Comparison of ENCODE assay signal across 8 mouse cellular contexts in genomic region chr7:45360404-45361125, GRCm38 (mm10). TPM values are rescaled to one million over a fixed set of nuclear protein-coding genes. Genes with fewer than 3 reads are reported as not detected.
DNase-seq lines count a peak whose midpoint lies in the region; ATAC-seq and TF ChIP-seq lines count a peak whose summit lies in the region.

No protein-coding gene starts in this region.

- H3K9ac ChIP-seq in intestine, embryonic 14.5 days (ENCODE audit: low read length) = no peak overlapping the region
- H3K9ac ChIP-seq in intestine, postnatal 0 days (ENCODE audit: low read depth, low read length) = no peak overlapping the region
- H3K9ac ChIP-seq in MEL (ENCODE audit: control insufficient read depth, low read depth, low read length, poor library complexity, severe bottlenecking) = no peak overlapping the region
- H3K9ac ChIP-seq in forebrain, embryonic 14.5 days (ENCODE audit: low read length) = no peak overlapping the region
- no peak overlapping the region for H3K9ac ChIP-seq in liver, embryonic 13.5 days

- 53% methylated on average over 18 of the region's 18 CpGs for WGBS in intestine, embryonic 14.5 days
- 50% methylated on average over 18 of the region's 18 CpGs for WGBS in intestine, postnatal 0 days
- WGBS in forebrain, embryonic 14.5 days = 59% methylated on average over 18 of the region's 18 CpGs
- 35% methylated on average over 18 of the region's 18 CpGs for WGBS in liver, embryonic 13.5 days (ENCODE audit: insufficient replicate concordance)

- peak overlapping the region; percentile 48 for H3K4me3 ChIP-seq in intestine, embryonic 14.5 days (ENCODE audit: low read depth, low read length)
- H3K4me3 ChIP-seq in intestine, postnatal 0 days (ENCODE audit: low read depth, low read length) = no peak overlapping the region
- peak overlapping the region; percentile 28 to 55 for H3K4me3 ChIP-seq in MEL (ENCODE audit: control insufficient read depth in 1 of 2, insufficient read depth in 1 of 2, low read depth in 2 of 2, low read length in 2 of 2)
- peak overlapping the region; percentile 38; the same call in 1 of the 2 replicates for H3K4me3 ChIP-seq in forebrain, embryonic 14.5 days (ENCODE audit: low read depth, low read length)
- no peak overlapping the region for H3K4me3 ChIP-seq in liver, embryonic 13.5 days (replicated peaks)

- H3K9me3 ChIP-seq in intestine, embryonic 14.5 days (ENCODE audit: control insufficient read depth, low read length) = no peaks in the 10 kb centered on the region
- H3K9me3 ChIP-seq in intestine, postnatal 0 days (ENCODE audit: control insufficient read depth) = no peaks in the 10 kb centered on the region
- H3K9me3 ChIP-seq in MEL (replicated peaks; ENCODE audit: insufficient read depth, low read length) = no peaks in the 10 kb centered on the region
- no peaks in the 10 kb centered on the region for H3K9me3 ChIP-seq in forebrain, embryonic 14.5 days (replicated peaks; ENCODE audit: control insufficient read depth, low read length)
- H3K9me3 ChIP-seq in liver, embryonic 13.5 days (replicated peaks) = no peaks in the 10 kb centered on the region

- no peak for TF ChIP-seq POLR2A in MEL (IDR thresholded peaks at IDR 0.05; ENCODE audit: control insufficient read depth in 1 of 2, insufficient read depth in 1 of 2, low read depth in 1 of 2, low read length in 2 of 2, poor library complexity in 1 of 2)

- H3K27ac ChIP-seq in intestine, embryonic 14.5 days (ENCODE audit: low read depth) = no peak overlapping the region
- no peak overlapping the region for H3K27ac ChIP-seq in intestine, postnatal 0 days (ENCODE audit: low read depth, low read length)
- no peak overlapping the region for H3K27ac ChIP-seq in MEL (ENCODE audit: control insufficient read depth, low read depth, low read length)
- no peak overlapping the region for H3K27ac ChIP-seq in forebrain, embryonic 14.5 days (ENCODE audit: low read depth, low read length)
- H3K27ac ChIP-seq in liver, embryonic 13.5 days = no peak overlapping the region

- TF ChIP-seq RAD21 in MEL (IDR thresholded peaks at IDR 0.05; ENCODE audit: low read depth, low read length) = no peak

- no peaks in the 10 kb centered on the region for H3K79me2 ChIP-seq in MEL (ENCODE audit: control insufficient read depth, insufficient read depth, low read length, poor library complexity)

- H3K4me1 ChIP-seq in intestine, embryonic 14.5 days (replicated peaks; ENCODE audit: control insufficient read depth, insufficient read depth, low read length) = peaks cover 10% of the 10 kb centered on the region
- H3K4me1 ChIP-seq in intestine, postnatal 0 days (replicated peaks; ENCODE audit: control insufficient read depth, insufficient read depth, low read length) = no peaks in the 10 kb centered on the region
- peaks cover 6 to 19% of the 10 kb centered on the region in 2 experiments for H3K4me1 ChIP-seq in MEL (ENCODE audit: control insufficient read depth in 1 of 2, insufficient read depth in 2 of 2, low read length in 2 of 2)
- peaks cover 12% of the 10 kb centered on the region for H3K4me1 ChIP-seq in forebrain, embryonic 14.5 days (ENCODE audit: control insufficient read depth, insufficient read depth, low read length)
- H3K4me1 ChIP-seq in liver, embryonic 13.5 days (replicated peaks) = peaks cover 29% of the 10 kb centered on the region

- TF ChIP-seq EP300 in MEL (IDR thresholded peaks at IDR 0.05; ENCODE audit: low read depth in 1 of 2, low read length in 2 of 2) = no peak

- intact Hi-C loops in heart, postnatal 36 days (cut with DNase I) = no loop called here

- H3K36me3 ChIP-seq in intestine, embryonic 14.5 days (ENCODE audit: control insufficient read depth, insufficient read depth, low read length) = no peaks in the 10 kb centered on the region
- no peaks in the 10 kb centered on the region for H3K36me3 ChIP-seq in intestine, postnatal 0 days (ENCODE audit: control insufficient read depth, insufficient read depth)
- H3K36me3 ChIP-seq in MEL (ENCODE audit: control insufficient read depth in 1 of 2, insufficient read depth in 2 of 2, low read length in 2 of 2) = peaks cover 0 to 15% of the 10 kb centered on the region in 2 experiments; a peak in 2 of 4 replicates
- H3K36me3 ChIP-seq in forebrain, embryonic 14.5 days (ENCODE audit: control insufficient read depth, insufficient read depth, low read length) = peaks cover 25% of the 10 kb centered on the region
- H3K36me3 ChIP-seq in liver, embryonic 13.5 days = no peaks in the 10 kb centered on the region

- H3K4me2 ChIP-seq in intestine, embryonic 14.5 days (ENCODE audit: low read length) = peak overlapping the region; percentile 85
- no peak overlapping the region; the same call in 1 of the 2 replicates for H3K4me2 ChIP-seq in intestine, postnatal 0 days (replicated peaks; ENCODE audit: low read depth)
- H3K4me2 ChIP-seq in forebrain, embryonic 14.5 days (ENCODE audit: low read length) = peak overlapping the region; percentile 93; the same call in 1 of the 2 replicates
- peak overlapping the region; percentile 70 for H3K4me2 ChIP-seq in liver, embryonic 13.5 days

- no peak for DNase-seq in intestine, embryonic 14.5 days (ENCODE audit: low spot score)
- peak; percentile 75 for DNase-seq in MEL (ENCODE audit: low read depth, low spot score)
- no peak for DNase-seq in forebrain, embryonic 14.5 days (ENCODE audit: low spot score)
- DNase-seq in liver, embryonic 13.5 days = no peak
- DNase-seq in ovary, adult 18-20 months (ENCODE audit: low spot score) = no peak
- no peak for DNase-seq in heart, postnatal 36 days

- no peak for ATAC-seq in intestine, embryonic 14.5 days (replicated peaks; ENCODE audit: low FRiP score, low TSS enrichment, low read depth)
- no peak for ATAC-seq in intestine, postnatal 0 days
- ATAC-seq in forebrain, embryonic 14.5 days = no peak; the same call in 1 of the 2 replicates
- ATAC-seq in liver, embryonic 13.5 days (ENCODE audit: low read depth) = no peak
- ATAC-seq in erythroid progenitor cell, adult 5-6 weeks (replicated peaks; ENCODE audit: low FRiP score, poor library complexity, severe bottlenecking) = no peak

- TF ChIP-seq CTCF in intestine, postnatal 0 days (IDR thresholded peaks at IDR 0.05; ENCODE audit: low read depth) = no peak
- TF ChIP-seq CTCF in MEL (IDR thresholded peaks at IDR 0.05 in 2 of 3, conservative IDR thresholded peaks at IDR 0.05 in 1 of 3; ENCODE audit: control insufficient read depth in 1 of 3, insufficient read depth in 1 of 3, low read depth in 2 of 3, low read length in 3 of 3, poor library complexity in 1 of 3, severe bottlenecking in 1 of 3) = no peak

- peaks cover 51% of the 10 kb centered on the region for H3K27me3 ChIP-seq in intestine, embryonic 14.5 days (replicated peaks; ENCODE audit: control insufficient read depth, insufficient read depth, low read length)
- peaks cover 39% of the 10 kb centered on the region for H3K27me3 ChIP-seq in intestine, postnatal 0 days (replicated peaks; ENCODE audit: control insufficient read depth, insufficient read depth, low read length)
- H3K27me3 ChIP-seq in MEL (ENCODE audit: control insufficient read depth in 1 of 2, insufficient read depth in 2 of 2, low read length in 2 of 2) = no peaks in the 10 kb centered on the region
- H3K27me3 ChIP-seq in forebrain, embryonic 14.5 days (replicated peaks; ENCODE audit: control insufficient read depth, insufficient read depth, low read length) = no peaks in the 10 kb centered on the region
- H3K27me3 ChIP-seq in liver, embryonic 13.5 days = peaks cover 91% of the 10 kb centered on the region

RNA-seq across cellular contexts. Expression of gene Ppfia3, which starts 6.3 kb away (rescaled TPM):
- polyA plus RNA-seq in intestine, embryonic 14.5 days (2014; fragmentation: Nextera tagmentation; extraction: Ambion mirVana) = 5.5 and 5.8 TPM in 2 replicates
- 24.5 and 24.8 TPM in 2 replicates for polyA plus RNA-seq in intestine, postnatal 0 days (2015; fragmentation: Nextera tagmentation; extraction: Ambion mirVana)
- total RNA-seq in MEL (2012; rRNA removed) = 3.0 and 3.4 TPM in 2 replicates
- polyA plus RNA-seq in MEL (2012; ENCODE audit: insufficient read depth in 1 of 2, insufficient read length in 2 of 2, low read depth in 1 of 2, low replicate concordance in 2 of 2, missing spikeins in 1 of 2) = 1 to 10 TPM in 1 of 2 experiments, not detected in 1; 5.9 TPM
- polyA plus RNA-seq in forebrain, embryonic 14.5 days (2014; fragmentation: Nextera tagmentation; extraction: Ambion mirVana) = 10.7 and 17.3 TPM in 2 replicates
- 0.24 and 0.25 TPM in 2 replicates for polyA plus RNA-seq in liver, embryonic 13.5 days (2015; fragmentation: Nextera tagmentation; extraction: Ambion mirVana)
- total RNA-seq in erythroid progenitor cell, adult 5-6 weeks (2015; ENCODE audit: low replicate concordance) = not detected in 2 replicates
- not detected in 2 replicates for total RNA-seq in erythroid progenitor cell, adult 5-6 weeks (2017; ENCODE audit: low replicate concordance)
- not detected for total RNA-seq in heart, postnatal 36 days (2021)

RNA-seq across cellular contexts. Expression of gene Lin7b, which starts 9.8 kb away (rescaled TPM):
- polyA plus RNA-seq in intestine, embryonic 14.5 days (2014; fragmentation: Nextera tagmentation; extraction: Ambion mirVana) = 3.0 and 3.2 TPM in 2 replicates
- polyA plus RNA-seq in intestine, postnatal 0 days (2015; fragmentation: Nextera tagmentation; extraction: Ambion mirVana) = 3.4 TPM in 2 replicates
- 1.3 and 1.4 TPM in 2 replicates for total RNA-seq in MEL (2012; rRNA removed)
- polyA plus RNA-seq in MEL (2012; ENCODE audit: insufficient read depth in 1 of 2, insufficient read length in 2 of 2, low read depth in 1 of 2, low replicate concordance in 2 of 2, missing spikeins in 1 of 2) = 1 to 10 TPM in 1 of 2 experiments, not detected in 1; 3.8 TPM
- polyA plus RNA-seq in forebrain, embryonic 14.5 days (2014; fragmentation: Nextera tagmentation; extraction: Ambion mirVana) = 6.2 and 11.0 TPM in 2 replicates
- polyA plus RNA-seq in liver, embryonic 13.5 days (2015; fragmentation: Nextera tagmentation; extraction: Ambion mirVana) = not detected in 2 replicates
- not detected in 2 replicates for total RNA-seq in erythroid progenitor cell, adult 5-6 weeks (2015; ENCODE audit: low replicate concordance)
- not detected in 2 replicates for total RNA-seq in erythroid progenitor cell, adult 5-6 weeks (2017; ENCODE audit: low replicate concordance)
- 1 to 10 TPM; 1.3 to 1.7 TPM for total RNA-seq in heart, postnatal 36 days (2021)

RNA-seq across cellular contexts. Expression of gene Hrc, which starts 25.5 kb away (rescaled TPM):
- 0.58 and 0.63 TPM in 2 replicates for polyA plus RNA-seq in intestine, embryonic 14.5 days (2014; fragmentation: Nextera tagmentation; extraction: Ambion mirVana)
- polyA plus RNA-seq in intestine, postnatal 0 days (2015; fragmentation: Nextera tagmentation; extraction: Ambion mirVana) = 0.76 and 0.88 TPM in 2 replicates
- total RNA-seq in MEL (2012; rRNA removed) = not detected in 2 replicates
- under 1 TPM in 1 of 2 experiments, not detected in 1; 0.22 TPM for polyA plus RNA-seq in MEL (2012; ENCODE audit: insufficient read depth in 1 of 2, insufficient read length in 2 of 2, low read depth in 1 of 2, low replicate concordance in 2 of 2, missing spikeins in 1 of 2)
- 0.06 TPM in 1 of 2 replicates, not detected in the other for polyA plus RNA-seq in forebrain, embryonic 14.5 days (2014; fragmentation: Nextera tagmentation; extraction: Ambion mirVana)
- polyA plus RNA-seq in liver, embryonic 13.5 days (2015; fragmentation: Nextera tagmentation; extraction: Ambion mirVana) = 0.12 and 0.15 TPM in 2 replicates
- total RNA-seq in erythroid progenitor cell, adult 5-6 weeks (2015; ENCODE audit: low replicate concordance) = not detected in 2 replicates
- not detected in 2 replicates for total RNA-seq in erythroid progenitor cell, adult 5-6 weeks (2017; ENCODE audit: low replicate concordance)
- 100 to 1,000 TPM; 842 to 873 TPM for total RNA-seq in heart, postnatal 36 days (2021)

RNA-seq across cellular contexts. Expression of gene Trpm4, which starts 27.0 kb away (rescaled TPM):
- 18.7 and 21.3 TPM in 2 replicates for polyA plus RNA-seq in intestine, embryonic 14.5 days (2014; fragmentation: Nextera tagmentation; extraction: Ambion mirVana)
- 49.4 and 55.1 TPM in 2 replicates for polyA plus RNA-seq in intestine, postnatal 0 days (2015; fragmentation: Nextera tagmentation; extraction: Ambion mirVana)
- 4.5 and 4.8 TPM in 2 replicates for total RNA-seq in MEL (2012; rRNA removed)
- polyA plus RNA-seq in MEL (2012; ENCODE audit: insufficient read depth in 1 of 2, insufficient read length in 2 of 2, low read depth in 1 of 2, low replicate concordance in 2 of 2, missing spikeins in 1 of 2) = 1 to 10 TPM in 1 of 2 experiments, not detected in 1; 6.9 TPM
- 6.5 and 9.8 TPM in 2 replicates for polyA plus RNA-seq in forebrain, embryonic 14.5 days (2014; fragmentation: Nextera tagmentation; extraction: Ambion mirVana)
- polyA plus RNA-seq in liver, embryonic 13.5 days (2015; fragmentation: Nextera tagmentation; extraction: Ambion mirVana) = 0.85 and 1.3 TPM in 2 replicates
- not detected in 2 replicates for total RNA-seq in erythroid progenitor cell, adult 5-6 weeks (2015; ENCODE audit: low replicate concordance)
- not detected in 2 replicates for total RNA-seq in erythroid progenitor cell, adult 5-6 weeks (2017; ENCODE audit: low replicate concordance)
- total RNA-seq in heart, postnatal 36 days (2021) = 10 to 100 TPM; 24.6 to 27.4 TPM

RNA-seq across cellular contexts. Expression of gene Snrnp70, which starts 35.0 kb away (rescaled TPM):
- 77.1 and 86.0 TPM in 2 replicates for polyA plus RNA-seq in intestine, embryonic 14.5 days (2014; fragmentation: Nextera tagmentation; extraction: Ambion mirVana)
- 81.3 and 85.5 TPM in 2 replicates for polyA plus RNA-seq in intestine, postnatal 0 days (2015; fragmentation: Nextera tagmentation; extraction: Ambion mirVana)
- 260 and 272 TPM in 2 replicates for total RNA-seq in MEL (2012; rRNA removed)
- polyA plus RNA-seq in MEL (2012; ENCODE audit: insufficient read depth in 1 of 2, insufficient read length in 2 of 2, low read depth in 1 of 2, low replicate concordance in 2 of 2, missing spikeins in 1 of 2) = 1,000 to 10,000 TPM in 1 of 2 experiments, 100 to 1,000 TPM in 1; 588 to 1,478 TPM
- 95.7 and 99.4 TPM in 2 replicates for polyA plus RNA-seq in forebrain, embryonic 14.5 days (2014; fragmentation: Nextera tagmentation; extraction: Ambion mirVana)
- polyA plus RNA-seq in liver, embryonic 13.5 days (2015; fragmentation: Nextera tagmentation; extraction: Ambion mirVana) = 108 and 129 TPM in 2 replicates
- total RNA-seq in erythroid progenitor cell, adult 5-6 weeks (2015; ENCODE audit: low replicate concordance) = 143 and 194 TPM in 2 replicates
- total RNA-seq in erythroid progenitor cell, adult 5-6 weeks (2017; ENCODE audit: low replicate concordance) = 312 and 348 TPM in 2 replicates
- total RNA-seq in heart, postnatal 36 days (2021) = 10 to 100 TPM; 92.8 to 95.9 TPM

Comparison
In these comparisons a context has a peak if more than half of its experiments do, and no peak if none do; other contexts are left out.
1. H3K4me3 ChIP-seq: peak in intestine, embryonic 14.5 days (single experiment), MEL (2 of 2) and forebrain, embryonic 14.5 days (single experiment); none in intestine, postnatal 0 days (single experiment) and liver, embryonic 13.5 days (single experiment).